Mouse (Mus musculus) kidney, embryonic 15.5 days (tissue): ENCODE results near the gene Gm21671. TPM values are rescaled to one million over a fixed set of nuclear protein-coding genes. Genes with fewer than 3 reads are reported as not detected.
"Not testable (repeated sequence)": the region's sequence is repeated elsewhere in the genome, so short reads cannot be mapped to it uniquely, and the experiment has no call there.

Source experiments
- ATAC-seq: fragments of 200-750 bp; cut with Nextera tagmentation; replicated peaks from 2 replicates; pipeline ENCODE4 v1.8.0; 2017; ENCODE audit warnings: moderate TSS enrichment; ENCODE audit not compliant: low FRiP score
- H3K27ac ChIP-seq: fragments of 300-500 bp; sonication (generic); 2 replicates; pipeline ENCODE4 v1.5.1; 2015; ENCODE audit warnings: mild to moderate bottlenecking, inconsistent platforms
- H3K27me3 ChIP-seq: fragments of 300-500 bp; sonication (generic); 2 replicates; pipeline ENCODE4 v1.6.1; 2015; ENCODE audit warnings: inconsistent platforms
- H3K36me3 ChIP-seq: fragments of 300-500 bp; sonication (generic); 2 replicates; pipeline ENCODE4 v1.6.1; 2015; ENCODE audit warnings: inconsistent platforms
- H3K4me1 ChIP-seq: fragments of 300-500 bp; sonication (generic); 2 replicates; pipeline ENCODE4 v1.6.1; 2015; ENCODE audit warnings: inconsistent platforms
- H3K4me2 ChIP-seq: fragments of 300-500 bp; sonication (generic); 2 replicates; pipeline ENCODE4 v1.6.1; 2015; ENCODE audit warnings: moderate library complexity, mild to moderate bottlenecking, inconsistent platforms
- H3K4me3 ChIP-seq: fragments of 300-500 bp; sonication (generic); replicated peaks from 2 replicates; pipeline ENCODE4 v1.5.1; 2015; ENCODE audit warnings: mild to moderate bottlenecking, inconsistent platforms
- H3K9ac ChIP-seq: fragments of 300-500 bp; sonication (generic); 2 replicates; pipeline ENCODE4 v1.6.1; 2015; ENCODE audit warnings: mild to moderate bottlenecking, inconsistent platforms
- H3K9me3 ChIP-seq: fragments of 300-500 bp; sonication (generic); replicated peaks from 2 replicates; pipeline ENCODE4 v1.6.1; 2016; ENCODE audit warnings: inconsistent platforms
- WGBS: fragments of 180-500 bp; shearing (Covaris S2); methylation state at CpG from one replicate; pipeline ENCODE4 v1.1.7; 2015; ENCODE audit warnings: mixed read lengths; 5-methylcytosine and 5-hydroxymethylcytosine counted together
- polyA plus RNA-seq: library from polyadenylated mRNA; unstranded; fragments of >200 nt; fragmentation: Nextera tagmentation; extraction: Ambion mirVana; gene quantifications from 2 replicates; pipeline ENCODE4 v1.2.1, GENCODE M21; 2015

Gene Gm21671
- polyA plus RNA-seq: not detected in 2 replicates

- H3K36me3 ChIP-seq: not testable (repeated sequence)
Measured at GRCm38 (mm10) chr5:25954317-25954716, at the start of gene Gm21671. TSS of gene Gm21671 (minus strand) at chr5:25954417.

GRCm38 (mm10) chr5:25988550-25988949 lies 34.3 kb upstream of the Gm21671 start, which contains the start of gene Gm21698:
TSS of gene Gm21698 (minus strand) at chr5:25988650.
- H3K36me3 ChIP-seq, H3K27me3 ChIP-seq, H3K4me3 ChIP-seq, H3K9me3 ChIP-seq, H3K27ac ChIP-seq, H3K4me2 ChIP-seq, H3K9ac ChIP-seq, H3K4me1 ChIP-seq, ATAC-seq: not testable (repeated sequence)
- whole genome bisulfite sequencing: no CpG with 5 or more reads among the region's 3 CpGs

More at GRCm38 (mm10) chr5:25954317-25954716, at the start of gene Gm21671:
- not testable (repeated sequence) for H3K27ac ChIP-seq, H3K9ac ChIP-seq, ATAC-seq, H3K4me1 ChIP-seq, H3K4me2 ChIP-seq, H3K9me3 ChIP-seq, H3K27me3 ChIP-seq, H3K4me3 ChIP-seq
- 76% methylated on average over 2 of the region's 2 CpGs for WGBS

- not testable (repeated sequence) for H3K4me1 ChIP-seq, ATAC-seq, H3K9me3 ChIP-seq, H3K27ac ChIP-seq, H3K9ac ChIP-seq, H3K4me2 ChIP-seq, H3K4me3 ChIP-seq, H3K27me3 ChIP-seq, H3K36me3 ChIP-seq
- no CpG with 5 or more reads among the region's 2 CpGs for WGBS
Measured at GRCm38 (mm10) chr5:25972563-25972962, 18.3 kb upstream of the Gm21671 start, which contains the start of gene Gm21680. TSS of gene Gm21680 (minus strand) at chr5:25972663.

- not testable (repeated sequence) for H3K9ac ChIP-seq, H3K36me3 ChIP-seq, H3K27ac ChIP-seq, H3K27me3 ChIP-seq, H3K9me3 ChIP-seq, H3K4me1 ChIP-seq
- peak overlapping the region; percentile 48 for H3K4me2 ChIP-seq
- peak overlapping the region; percentile 23; the same call in 1 of the 2 replicates for H3K4me3 ChIP-seq
- ATAC-seq: 0 out of 2 replicates have a peak, but pooled peaks have one; percentile 56
- WGBS: 60% methylated on average over 17 of the region's 17 CpGs
Measured at GRCm38 (mm10) chr5:25957050-25957449, 2.8 kb upstream of the Gm21671 start.

GRCm38 (mm10) chr5:25956611-25957010 lies 2.4 kb upstream of the Gm21671 start:
- Histone ChIP-seq H3K4me3 (peak overlapping the region; percentile 23; the same call in 1 of the 2 replicates), H3K4me2 (peak overlapping the region; percentile 48)
- not testable (repeated sequence) for H3K36me3 ChIP-seq, H3K9ac ChIP-seq, H3K27me3 ChIP-seq, H3K27ac ChIP-seq, H3K9me3 ChIP-seq, H3K4me1 ChIP-seq
- peak; percentile 49 for ATAC-seq
- 29% methylated on average over 32 of the region's 32 CpGs for WGBS

GRCm38 (mm10) chr5:25945391-25945790 lies 8.8 kb downstream of the Gm21671 start:
- not testable (repeated sequence) for H3K9me3 ChIP-seq, H3K36me3 ChIP-seq, H3K4me1 ChIP-seq, ATAC-seq, H3K9ac ChIP-seq, H3K27me3 ChIP-seq, H3K4me2 ChIP-seq, H3K4me3 ChIP-seq, H3K27ac ChIP-seq
- 83% methylated on average over 2 of the region's 2 CpGs for WGBS

GRCm38 (mm10) chr5:25942281-25942680 lies 11.9 kb downstream of the Gm21671 start, which contains the start of gene Gm21663:
TSS of gene Gm21663 (minus strand) at chr5:25942381.
- not testable (repeated sequence) for H3K27me3 ChIP-seq, H3K4me1 ChIP-seq, H3K4me3 ChIP-seq, H3K4me2 ChIP-seq, H3K9me3 ChIP-seq, H3K36me3 ChIP-seq, H3K27ac ChIP-seq, ATAC-seq, H3K9ac ChIP-seq
- WGBS: 51% methylated on average over 2 of the region's 2 CpGs

Other genes starting within 250 kb of the Gm21671 start
- 10.5 and 10.9 TPM in 2 replicates for gene Xrcc2, start 248.6 kb downstream of the Gm21671 start, polyA plus RNA-seq
- 5.2 and 5.3 TPM in 2 replicates for gene Actr3b, start 194.4 kb downstream of the Gm21671 start, polyA plus RNA-seq
- not detected in 2 replicates for gene Gm21663, start 12.0 kb downstream of the Gm21671 start, polyA plus RNA-seq
- 0.12 TPM in 1 of 2 replicates, not detected in the other for gene Gm21680, start 18.2 kb upstream of the Gm21671 start, polyA plus RNA-seq
- 0.08 TPM in 1 of 2 replicates, not detected in the other for gene Gm21698, start 34.2 kb upstream of the Gm21671 start, polyA plus RNA-seq
- gene Gm1979, start 50.4 kb upstream of the Gm21671 start, polyA plus RNA-seq: 0.19 TPM in 1 of 2 replicates, not detected in the other
- not detected in 2 replicates for gene Gm5862, start 68.5 kb upstream of the Gm21671 start, polyA plus RNA-seq
- not detected in 2 replicates for gene Speer4a, start 85.1 kb upstream of the Gm21671 start, polyA plus RNA-seq
- gene Gm7347, start 104.2 kb upstream of the Gm21671 start, polyA plus RNA-seq: 0.06 TPM in 1 of 2 replicates, not detected in the other
- 0.06 TPM in 1 of 2 replicates, not detected in the other for gene Gm10471, start 134.9 kb upstream of the Gm21671 start, polyA plus RNA-seq
- not detected in 2 replicates for gene 5031410I06Rik, start 150.9 kb upstream of the Gm21671 start, polyA plus RNA-seq
- gene Gm10220, start 167.0 kb upstream of the Gm21671 start, polyA plus RNA-seq: not detected in 2 replicates